Mouse (Mus musculus) common myeloid progenitor, adult 5-6 weeks (primary cell): ENCODE measurements around the gene Hs3st5. TPM values are rescaled to one million over a fixed set of nuclear protein-coding genes. Genes with fewer than 3 reads are reported as not detected.
"Not testable (repeated sequence)": the region's sequence is repeated elsewhere in the genome, so short reads cannot be mapped to it uniquely, and the experiment has no call there.

Experiments
- ATAC-seq: replicated peaks from 2 replicates; pipeline ENCODE4 v1.8.0; 2016; ENCODE audit warnings: low read depth, mild to moderate bottlenecking, moderate TSS enrichment, inconsistent platforms; ENCODE audit not compliant: poor library complexity, severe bottlenecking
- total RNA-seq: library from RNA; stranded (forward); fragments of 200-1000, 187-1606 nt; gene quantifications from 2 replicates; pipeline ENCODE4 v1.2.3, GENCODE M21; 2017

Hs3st5 gene
- total RNA-seq, 1 experiment from 2014 or later: not detected

DNA sequence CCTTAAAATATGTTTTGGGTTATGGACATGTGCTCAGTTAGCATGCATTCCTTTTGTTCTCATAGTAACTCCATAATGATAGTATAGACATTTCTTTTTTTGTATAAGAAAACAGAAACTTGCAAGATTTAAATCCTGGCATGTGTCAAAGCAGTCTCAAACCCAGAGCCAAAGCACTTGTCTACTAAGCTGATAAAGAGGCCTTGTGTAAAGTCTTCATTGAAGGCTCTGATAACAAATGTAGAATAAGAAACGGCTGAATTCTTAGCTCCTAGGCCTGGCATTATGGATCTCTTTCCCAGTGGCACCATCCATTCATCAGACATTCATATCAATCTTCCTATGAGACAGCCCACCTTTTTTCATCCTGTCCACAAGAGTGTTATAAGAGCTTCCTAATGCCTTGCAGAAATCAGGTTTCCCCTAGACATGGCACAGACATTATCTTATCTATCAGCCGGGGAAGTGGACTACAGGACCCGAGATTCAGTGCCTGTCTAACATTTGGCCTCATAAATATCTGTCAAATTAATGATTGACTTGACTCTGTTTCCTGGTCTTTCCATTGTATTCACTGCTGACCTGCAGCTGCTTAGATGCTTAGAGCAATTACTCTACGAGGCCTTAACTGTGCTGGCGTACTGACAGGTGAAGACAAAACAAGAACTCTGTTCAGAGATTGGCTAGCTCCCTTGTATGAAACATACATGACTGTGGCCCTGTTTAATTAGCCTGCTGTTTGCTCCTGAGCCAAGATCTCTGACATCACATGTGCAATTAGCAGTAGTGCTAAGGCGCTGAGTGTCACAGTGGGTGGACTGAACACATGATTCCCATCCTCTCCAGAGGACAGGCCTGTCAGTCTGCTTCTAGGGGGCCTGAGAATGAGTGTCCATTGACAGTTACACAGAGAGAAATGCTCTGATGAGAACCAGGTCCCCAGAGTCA lies 48.6 kb downstream of the Hs3st5 start:
- no peak for ATAC-seq

DNA sequence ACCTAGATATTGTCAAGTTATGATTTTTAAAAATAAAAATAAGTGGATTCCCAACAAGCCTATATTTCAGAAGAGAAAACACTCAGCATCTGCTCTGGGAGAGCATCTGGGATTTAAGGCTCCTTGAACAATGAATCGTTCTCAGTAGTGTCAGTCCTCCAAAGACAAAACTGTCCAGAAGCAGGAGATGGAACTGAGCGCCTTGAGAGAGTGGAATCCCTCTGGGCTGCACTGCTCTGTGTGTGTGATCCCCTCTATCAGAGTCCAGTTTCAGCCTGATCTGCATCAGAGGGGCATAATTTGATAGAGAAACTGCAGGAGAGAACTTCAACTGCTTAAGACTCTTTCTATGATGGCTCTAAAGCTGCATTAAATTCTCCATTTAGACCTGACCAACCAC lies 49.5 kb downstream of the Hs3st5 start:
- ATAC-seq: no peak

DNA sequence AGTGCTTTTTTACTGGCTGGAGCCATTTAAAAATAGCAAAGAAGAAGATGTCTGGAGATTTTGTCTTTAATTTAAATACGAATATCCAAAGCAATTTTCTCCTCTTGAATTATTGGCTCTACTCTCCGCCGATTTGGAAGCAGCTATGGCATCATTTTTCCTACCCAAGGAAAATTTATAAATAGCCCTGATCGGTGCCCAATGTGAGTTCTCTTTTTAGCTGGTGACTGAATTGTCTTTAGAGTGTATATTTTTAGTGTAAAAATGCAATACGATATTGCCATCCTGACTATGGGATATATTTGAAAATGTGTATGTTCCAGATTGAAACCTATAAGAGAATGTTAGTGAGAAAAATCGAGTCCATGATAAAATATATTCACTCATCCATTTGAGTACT lies 51.1 kb downstream of the Hs3st5 start:
- no peak for ATAC-seq

DNA sequence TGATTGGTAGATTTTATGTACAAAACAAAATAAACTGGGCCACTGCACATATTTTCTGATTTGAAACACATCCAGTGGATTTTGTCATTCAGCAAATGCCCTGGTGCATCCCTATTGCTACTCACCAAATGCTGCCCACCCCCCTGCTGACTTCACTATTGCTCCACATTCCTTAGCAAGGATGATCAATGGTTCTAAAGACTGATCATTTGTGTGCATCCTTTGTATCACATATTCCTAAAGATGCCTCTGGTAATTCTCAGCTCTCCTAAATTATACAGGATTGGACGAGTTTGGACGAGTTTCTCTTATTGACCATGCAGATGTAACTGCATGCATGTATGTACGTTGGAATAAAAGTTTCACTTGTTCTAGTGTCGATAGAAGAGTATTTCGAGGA lies 52.1 kb downstream of the Hs3st5 start:
- no peak for ATAC-seq

DNA sequence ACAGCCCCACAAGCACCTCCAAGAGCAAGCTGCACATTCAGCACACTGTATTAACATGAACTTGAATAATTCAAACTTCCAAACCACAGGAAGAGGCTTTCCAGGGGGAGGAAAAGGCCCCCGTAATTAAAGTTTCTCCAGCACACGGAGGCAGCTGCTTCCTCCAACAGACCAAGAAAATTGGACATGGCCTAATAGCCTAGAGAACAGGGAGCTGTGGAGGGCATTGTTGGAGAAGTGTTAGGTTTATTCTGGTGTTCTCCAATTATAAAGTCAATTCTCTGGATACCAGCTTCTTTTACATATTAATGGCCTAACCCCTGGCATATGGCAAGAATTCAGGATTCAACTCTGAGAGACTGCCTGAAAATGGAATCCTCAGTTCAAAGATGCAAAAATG lies 60.6 kb downstream of the Hs3st5 start:
- ATAC-seq: no peak

DNA sequence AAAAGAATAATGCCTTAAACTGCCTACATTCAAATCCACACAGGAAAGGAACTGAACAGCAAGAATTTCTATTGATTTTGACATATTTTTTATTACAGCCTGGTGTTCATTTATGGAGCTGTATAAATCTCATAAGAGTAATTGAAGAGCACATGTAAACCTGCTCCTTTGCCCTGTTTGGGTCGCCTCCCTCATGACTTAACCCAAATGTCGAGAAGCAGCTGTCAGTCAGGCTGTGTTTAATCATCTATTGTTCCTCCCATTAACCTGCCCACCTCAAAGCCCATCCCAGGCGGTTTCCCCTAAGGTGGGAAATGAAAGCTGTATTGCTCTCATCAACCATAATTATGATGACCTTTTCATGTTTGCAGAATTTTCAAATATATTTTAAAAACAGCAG lies 65.9 kb downstream of the Hs3st5 start:
- no peak for ATAC-seq

DNA sequence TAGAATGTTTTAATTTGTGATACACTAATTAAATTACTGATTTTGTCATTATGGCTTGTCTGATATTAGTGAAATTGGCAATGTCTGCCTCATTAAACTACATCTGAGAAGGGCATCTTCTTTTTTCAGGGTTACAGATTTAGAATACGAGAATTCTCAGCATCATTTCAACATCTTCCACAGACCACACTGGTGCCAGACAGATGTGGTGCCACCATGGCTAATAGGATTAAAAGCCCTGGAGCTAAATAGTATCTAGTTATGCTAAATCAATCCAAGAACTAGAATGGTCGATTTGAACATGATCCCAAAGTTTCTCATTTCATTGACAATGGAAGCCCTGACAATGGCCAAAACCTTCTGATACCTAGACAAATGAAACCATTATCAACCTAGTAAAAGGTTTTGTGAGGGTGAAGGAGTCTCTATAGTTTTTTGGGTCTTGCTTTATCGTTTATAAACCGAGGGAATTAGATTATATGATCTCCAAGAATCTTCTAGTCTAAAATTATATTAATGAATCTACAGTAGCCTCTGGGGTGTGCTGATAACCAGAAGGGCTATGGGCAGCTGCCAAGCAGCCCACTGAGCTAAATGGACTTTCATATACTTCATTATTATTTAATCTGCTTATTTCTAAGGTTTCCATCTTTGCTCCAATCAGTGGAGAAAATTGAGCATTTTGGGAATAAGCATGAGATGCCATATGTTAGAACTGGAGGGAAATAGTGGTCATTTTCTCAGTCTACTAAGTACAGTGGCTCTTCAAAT lies 71.9 kb downstream of the Hs3st5 start:
- ATAC-seq: no peak

DNA sequence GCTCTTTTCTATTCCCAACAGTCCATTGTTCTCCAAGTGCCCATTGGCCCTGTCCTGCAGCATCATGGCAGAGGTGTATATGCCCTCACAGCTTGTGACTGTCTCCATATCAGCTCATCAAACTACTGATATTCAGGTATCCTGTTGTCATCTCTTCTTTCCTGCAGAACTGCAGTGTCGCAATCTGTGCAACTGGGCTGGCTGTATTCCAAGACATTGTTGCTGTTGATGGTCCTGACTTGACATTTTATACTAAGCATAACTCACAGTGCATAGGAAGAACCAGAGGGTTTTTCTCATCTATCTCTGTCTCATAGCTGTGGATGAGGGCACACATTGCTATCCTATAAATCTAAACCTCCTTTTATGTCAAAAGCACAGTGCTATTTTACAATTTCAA lies 103.8 kb downstream of the Hs3st5 start:
- no peak for ATAC-seq

DNA sequence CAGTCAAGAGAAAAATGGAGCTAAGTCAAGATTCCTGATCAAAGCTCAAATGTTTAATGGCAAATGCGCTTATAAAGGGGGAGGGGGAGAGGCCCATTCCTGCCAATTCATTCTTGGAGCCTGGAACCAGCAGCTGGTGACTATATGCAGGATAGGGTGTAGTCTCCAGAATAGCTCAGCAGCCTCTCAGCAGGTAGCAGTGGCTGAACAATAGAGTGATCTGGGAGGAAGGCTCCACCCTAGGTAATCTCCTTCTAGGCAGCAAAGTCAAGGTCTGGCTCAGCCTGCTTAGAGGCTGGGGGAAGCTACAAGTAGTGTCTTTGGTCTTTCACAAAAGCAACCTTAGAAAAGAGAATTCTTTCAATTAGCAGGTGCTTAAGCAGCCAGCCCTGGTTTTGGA lies 104.8 kb downstream of the Hs3st5 start:
- not testable (repeated sequence) for ATAC-seq

DNA sequence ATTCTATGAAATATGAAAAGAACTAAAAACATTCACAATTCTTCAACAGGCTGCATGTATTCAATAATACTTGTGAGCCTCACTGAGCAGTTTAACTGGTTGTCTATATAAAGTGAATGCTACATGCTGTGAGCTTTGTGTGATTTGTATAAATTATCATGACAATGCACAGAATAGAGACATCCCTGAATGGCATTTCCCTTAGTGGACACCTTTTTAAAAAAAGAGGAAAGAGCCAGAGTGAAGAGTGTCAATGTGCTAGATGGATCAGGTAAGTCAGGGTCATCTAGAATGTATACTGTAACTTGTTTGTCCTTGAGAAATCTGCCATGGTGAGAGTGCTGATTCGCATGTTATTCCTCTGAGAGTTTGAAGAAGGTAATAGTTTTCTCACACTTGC lies 116.4 kb downstream of the Hs3st5 start:
- ATAC-seq: no peak

DNA sequence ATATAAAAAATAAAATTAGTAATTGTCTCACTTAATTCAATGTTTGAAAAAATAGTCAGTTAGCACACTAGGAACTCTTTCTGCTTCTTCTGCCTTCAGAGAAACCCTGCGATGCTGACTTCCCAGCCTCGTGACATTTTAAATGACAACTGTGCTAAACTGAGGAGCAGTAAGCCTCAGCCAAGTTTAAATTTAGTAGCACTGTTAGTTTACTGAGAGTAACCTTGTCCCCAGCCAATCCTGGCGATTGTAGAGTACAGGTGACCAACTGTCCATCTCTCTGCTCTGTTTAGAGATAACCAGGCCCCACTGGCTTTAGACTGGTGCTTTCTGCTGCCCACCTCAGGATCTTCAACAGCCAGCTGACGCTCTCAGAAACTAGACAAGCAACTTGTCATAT lies 121.3 kb downstream of the Hs3st5 start:
- no peak for ATAC-seq

DNA sequence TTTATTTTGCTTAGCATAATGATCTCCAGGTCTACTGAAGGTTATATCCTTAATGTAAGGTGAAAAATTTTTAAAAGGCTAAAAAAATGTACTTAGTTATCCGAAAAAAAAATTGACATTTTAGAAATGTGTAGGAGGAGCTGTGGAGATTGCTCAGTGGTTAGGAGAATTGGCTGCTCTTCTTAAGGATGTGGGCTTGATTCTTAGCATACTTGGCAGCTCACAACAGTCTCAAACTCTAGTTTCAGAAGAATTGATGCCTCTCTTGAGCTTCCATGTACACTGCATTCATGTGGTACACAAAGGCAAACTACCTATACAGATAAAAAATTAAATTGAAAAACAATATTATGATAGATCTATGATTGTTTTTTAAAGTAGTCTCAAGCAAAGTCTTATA lies 125.1 kb downstream of the Hs3st5 start:
- ATAC-seq: no peak

DNA sequence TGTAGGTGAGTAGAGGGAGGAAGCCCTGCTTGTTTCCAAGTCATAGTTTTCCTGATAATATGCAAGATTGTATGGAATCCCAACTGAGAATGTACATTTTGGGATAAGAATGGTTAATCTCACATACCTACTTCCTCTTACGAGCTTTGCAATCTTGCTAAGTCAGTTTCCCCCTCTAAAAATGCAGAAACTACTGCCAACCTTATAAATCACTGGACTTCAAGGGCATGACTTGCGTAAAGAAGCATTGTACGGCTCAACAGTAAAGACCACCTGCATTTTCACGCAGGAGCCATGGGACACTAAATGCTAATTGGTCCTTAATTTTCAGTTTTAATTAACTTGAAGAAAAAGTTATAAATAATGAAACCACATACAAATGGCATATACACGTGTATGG lies 144.0 kb downstream of the Hs3st5 start:
- ATAC-seq: peak; percentile 62

DNA sequence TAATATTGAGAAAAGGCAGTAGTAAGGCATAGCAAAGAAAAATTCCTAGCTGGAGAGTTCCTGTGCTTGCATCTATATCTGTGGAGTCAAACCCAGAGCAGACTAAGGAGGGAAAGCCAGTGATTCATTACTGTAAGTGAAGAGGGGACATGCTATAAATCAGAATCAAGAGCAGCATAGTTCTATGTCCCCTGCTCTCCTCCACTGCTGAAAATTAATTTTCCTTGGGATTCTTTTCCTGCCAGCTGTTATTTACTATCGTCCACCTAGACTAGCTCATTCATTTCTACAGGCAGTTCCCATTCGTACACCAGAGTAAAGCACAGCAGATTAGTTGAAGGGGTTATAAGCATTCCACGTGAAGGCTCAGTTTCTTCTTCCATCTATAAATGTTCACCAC lies 207.4 kb downstream of the Hs3st5 start:
- ATAC-seq: no peak

DNA sequence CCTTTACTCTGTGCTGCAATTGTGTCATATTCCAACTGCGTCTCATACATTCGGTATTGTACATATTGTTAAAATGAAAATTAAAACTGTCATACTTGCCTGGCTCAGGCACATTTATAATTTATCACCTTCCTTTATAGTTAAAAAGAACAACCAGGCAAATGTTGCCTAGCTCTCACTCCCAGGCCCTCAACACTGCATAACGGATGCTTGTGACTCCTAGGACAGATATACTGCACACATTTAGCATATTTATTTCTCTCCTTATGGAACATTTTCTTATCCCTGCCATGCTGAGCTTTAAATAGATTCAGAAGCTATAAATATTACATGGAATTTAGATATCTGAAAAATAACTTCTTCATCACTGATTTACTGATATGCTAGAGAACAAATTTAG lies 219.6 kb downstream of the Hs3st5 start:
- no peak for ATAC-seq

DNA sequence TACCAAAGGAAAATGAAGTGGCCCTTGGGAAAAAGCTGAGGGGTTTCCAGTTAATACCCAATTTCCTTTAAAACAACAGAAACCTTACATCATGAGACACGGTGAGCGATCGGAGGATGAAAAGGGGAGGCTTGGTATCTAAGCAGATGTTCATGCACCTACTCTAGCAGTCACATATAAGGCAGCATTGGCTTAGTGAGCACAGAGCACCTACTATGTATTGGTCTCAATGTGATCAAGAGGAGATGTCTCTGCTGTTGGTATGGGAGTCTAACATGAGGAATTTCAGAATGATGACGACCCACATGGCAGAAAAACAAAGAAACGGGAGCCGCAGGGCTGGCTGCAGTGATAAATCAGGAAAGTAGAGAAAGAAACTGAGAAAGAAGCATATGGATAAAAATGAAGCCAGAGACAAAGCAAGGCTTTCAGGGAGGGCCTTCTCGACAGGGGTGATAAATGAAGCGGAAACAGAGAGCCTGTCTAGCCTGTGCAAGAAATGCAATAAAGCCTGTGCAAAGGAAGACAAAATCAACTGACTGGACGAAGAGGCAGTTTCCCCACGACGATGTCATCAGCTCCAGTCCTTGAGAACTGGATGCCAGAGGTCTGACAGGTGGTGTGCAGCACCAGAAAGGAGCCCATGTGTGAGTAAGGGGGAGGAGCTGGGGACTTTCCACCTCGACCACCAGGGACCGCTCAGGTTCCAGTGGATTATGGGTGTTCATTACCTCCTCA lies 222.9 kb downstream of the Hs3st5 start:
- ATAC-seq: no peak

DNA sequence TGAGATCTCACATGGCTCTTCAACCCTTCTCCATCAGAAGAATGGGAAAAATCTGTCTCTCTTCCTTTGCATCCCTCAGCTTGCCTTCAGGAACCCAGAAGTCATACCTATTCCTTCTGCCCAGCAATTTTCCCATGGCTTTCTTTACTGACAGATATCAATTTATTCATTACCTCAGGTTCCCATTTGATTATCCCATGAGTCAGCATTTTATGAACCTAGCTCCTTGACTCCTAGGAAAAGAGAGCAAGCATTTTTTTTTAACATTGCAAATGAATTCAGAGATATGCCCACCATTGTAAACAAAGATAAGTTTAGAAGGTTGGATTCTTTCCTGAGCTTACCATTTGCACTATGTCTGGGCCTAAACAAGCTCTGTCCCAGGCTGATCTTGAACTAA lies 232.8 kb downstream of the Hs3st5 start:
- no peak for ATAC-seq

DNA sequence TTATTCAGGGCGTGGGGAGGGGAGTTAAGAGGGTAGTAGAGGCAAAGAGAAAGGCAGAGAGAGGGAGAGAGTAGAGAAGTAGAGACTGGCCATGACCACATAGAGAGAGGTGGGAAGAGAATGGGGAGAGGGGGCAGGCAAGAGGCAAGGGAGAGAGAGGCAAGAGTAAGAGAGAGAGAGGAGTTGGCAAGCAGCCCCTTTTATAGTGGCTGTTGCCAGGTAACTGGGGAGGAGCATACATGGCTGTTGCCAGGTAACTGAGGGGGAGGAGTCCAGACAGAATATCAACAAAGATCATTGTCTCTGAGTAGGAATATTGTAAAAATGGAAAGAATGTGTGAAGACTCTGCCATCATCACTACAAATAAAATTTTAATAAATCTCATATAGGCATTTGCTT lies 243.4 kb downstream of the Hs3st5 start:
- ATAC-seq: no peak

DNA sequence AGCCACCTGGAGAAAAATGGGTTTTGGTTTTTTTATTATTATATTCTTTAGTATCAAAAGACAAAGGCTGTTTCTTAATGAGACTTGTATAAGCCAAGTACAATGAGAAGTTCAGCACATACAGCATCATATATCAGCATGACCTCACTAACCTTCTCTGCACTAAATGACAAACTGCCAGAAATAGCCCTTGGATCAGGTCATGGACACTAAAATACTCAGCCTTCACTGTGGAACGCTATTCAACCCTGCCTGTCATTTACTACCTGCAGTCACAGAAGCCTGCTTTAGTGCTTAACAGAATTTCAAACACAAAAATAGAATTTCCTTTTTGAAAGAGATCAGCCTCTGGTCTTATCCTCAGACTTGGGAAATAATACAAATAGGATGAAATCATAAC lies 247.9 kb downstream of the Hs3st5 start:
- ATAC-seq: no peak

DNA sequence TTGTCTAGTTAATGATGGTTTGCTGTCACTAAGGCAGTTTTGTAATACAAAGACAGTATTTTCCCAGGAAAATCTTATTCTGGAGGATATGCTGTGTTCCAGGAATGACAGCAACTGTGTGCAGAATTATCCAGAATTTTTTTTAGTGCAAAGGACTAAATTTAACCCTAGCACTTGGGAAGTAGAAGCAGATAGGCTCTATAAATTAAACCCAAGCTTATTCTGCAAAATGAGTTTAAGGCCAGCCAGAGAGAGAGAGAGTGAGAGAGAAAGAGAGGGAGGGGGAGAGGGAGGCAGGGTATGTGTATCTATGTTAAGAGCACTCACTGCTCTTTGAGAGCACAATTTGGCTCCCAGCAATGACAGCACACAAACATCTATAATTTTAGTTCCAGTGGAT lies 267.0 kb downstream of the Hs3st5 start:
- ATAC-seq: no peak

DNA sequence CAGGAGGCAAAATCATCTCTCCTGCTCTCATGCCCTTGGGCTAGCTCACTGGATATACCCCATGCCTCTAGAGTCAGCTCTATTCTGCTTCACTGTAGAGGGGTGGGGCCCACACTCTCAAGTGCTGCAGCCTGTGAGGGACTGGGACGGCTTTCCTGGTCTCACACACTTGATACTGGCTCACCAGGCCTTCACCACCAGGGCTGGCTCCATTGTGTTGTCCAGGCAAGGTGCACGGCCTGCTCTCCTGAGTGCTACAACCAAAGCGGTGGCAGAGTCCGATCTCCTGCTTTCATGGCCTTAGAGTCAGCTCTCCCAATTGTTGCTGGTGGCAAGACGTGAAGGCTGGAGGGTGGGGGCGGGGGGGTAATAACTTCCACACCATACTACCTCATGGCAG lies 268.3 kb downstream of the Hs3st5 start:
- ATAC-seq: no peak
